Mouse (Mus musculus): ENCODE data around the gene Gm14139.
"Not testable (repeated sequence)": the region's sequence is repeated elsewhere in the genome, so short reads cannot be mapped to it uniquely, and the experiment has no call there.

GRCm38 (mm10) chr2:150181570-150181999 is at the start of gene Gm14139:
- not testable (repeated sequence) for TF ChIP-seq CTCF (conservative IDR thresholded peaks at IDR 0.05; ENCODE audit: insufficient read depth, insufficient read length, low read depth, low read length); POLR2A (IDR thresholded peaks at IDR 0.05; ENCODE audit: low read depth, low read length)
